In genomic region chr7:82263141-82263540, GRCm38 (mm10) we compare ENCODE assay signal across 8 mouse cellular contexts.
A peak's percentile ranks its signal among the peaks of the same experiment; 100 is the strongest.
DNase-seq lines count a peak whose midpoint lies in the region; ATAC-seq and TF ChIP-seq lines count a peak whose summit lies in the region.

No protein-coding gene starts in this region.

- H3K4me2 ChIP-seq in forebrain, embryonic 13.5 days: no peak overlapping the region
- no peak overlapping the region for H3K4me2 ChIP-seq in forebrain, embryonic 12.5 days
- no peak overlapping the region for H3K4me2 ChIP-seq in embryonic facial prominence, embryonic 11.5 days (ENCODE audit: low read depth, low read length)

- TF ChIP-seq POLR2A in thymus, adult 2 months (IDR thresholded peaks at IDR 0.05; ENCODE audit: control insufficient read depth, extremely low read depth, insufficient read depth, low read length, poor library complexity): no peak

- no peaks in the 10 kb centered on the region for H3K9me3 ChIP-seq in forebrain, embryonic 13.5 days (replicated peaks)
- no peaks in the 10 kb centered on the region for H3K9me3 ChIP-seq in forebrain, embryonic 12.5 days
- H3K9me3 ChIP-seq in embryonic facial prominence, embryonic 11.5 days (replicated peaks; ENCODE audit: control insufficient read depth, low read length): no peaks in the 10 kb centered on the region

- no peaks in the 10 kb centered on the region for H3K27me3 ChIP-seq in forebrain, embryonic 13.5 days
- no peaks in the 10 kb centered on the region for H3K27me3 ChIP-seq in forebrain, embryonic 12.5 days
- H3K27me3 ChIP-seq in embryonic facial prominence, embryonic 11.5 days (ENCODE audit: control insufficient read depth, insufficient read depth, low read length): no peaks in the 10 kb centered on the region
- no peaks in the 10 kb centered on the region for H3K27me3 ChIP-seq in thymus, adult 2 months (ENCODE audit: control insufficient read depth, insufficient read depth, low read length)

- no peaks in the 10 kb centered on the region for H3K36me3 ChIP-seq in forebrain, embryonic 13.5 days (ENCODE audit: poor library complexity, severe bottlenecking)
- no peaks in the 10 kb centered on the region for H3K36me3 ChIP-seq in forebrain, embryonic 12.5 days (replicated peaks)
- no peaks in the 10 kb centered on the region for H3K36me3 ChIP-seq in embryonic facial prominence, embryonic 11.5 days (replicated peaks; ENCODE audit: control insufficient read depth, insufficient read depth, low read depth, low read length)
- H3K36me3 ChIP-seq in thymus, adult 2 months (ENCODE audit: control insufficient read depth, insufficient read depth, low read length): no peaks in the 10 kb centered on the region

- peak; percentile 78; the same call in 1 of the 2 replicates for TF ChIP-seq CTCF in thymus, adult 2 months (IDR thresholded peaks at IDR 0.05; ENCODE audit: borderline replicate concordance, control insufficient read depth, extremely low read depth, insufficient read depth, low read length, poor library complexity)

- no peak overlapping the region for H3K4me3 ChIP-seq in forebrain, embryonic 13.5 days
- no peak overlapping the region for H3K4me3 ChIP-seq in forebrain, embryonic 12.5 days (replicated peaks)
- no peak overlapping the region for H3K4me3 ChIP-seq in embryonic facial prominence, embryonic 11.5 days (ENCODE audit: low read depth, low read length)
- no peak overlapping the region for H3K4me3 ChIP-seq in thymus, adult 2 months (ENCODE audit: control insufficient read depth, insufficient read depth, low read length)

- peak; percentile 63 for DNase-seq in 416B (ENCODE audit: low read depth)
- peak; percentile 68 for DNase-seq in adrenal gland, postnatal 25 days
- DNase-seq in embryonic facial prominence, embryonic 11.5 days (ENCODE audit: low spot score): peak; percentile 74
- peak; percentile 58 to 80 for DNase-seq in kidney, postnatal 25 days
- DNase-seq in lung, postnatal 10 days: peak; percentile 69
- peak; percentile 65 for DNase-seq in thymus, adult 2 months

- 0 out of 2 replicates have a peak, but pooled peaks have one; percentile 24 for ATAC-seq in forebrain, embryonic 13.5 days
- no peak for ATAC-seq in forebrain, embryonic 12.5 days (ENCODE audit: low FRiP score)
- no peak for ATAC-seq in embryonic facial prominence, embryonic 11.5 days (replicated peaks; ENCODE audit: insufficient number of reproducible peaks, low FRiP score, low TSS enrichment, low read depth)

- 17% methylated on average over 8 of the region's 8 CpGs for WGBS in forebrain, embryonic 13.5 days
- 18% methylated on average over 8 of the region's 8 CpGs for WGBS in forebrain, embryonic 12.5 days
- WGBS in embryonic facial prominence, embryonic 11.5 days: 18% methylated on average over 8 of the region's 8 CpGs
- 31% methylated on average over 8 of the region's 8 CpGs for WGBS in thymus, adult 2 months

- no peak overlapping the region for H3K27ac ChIP-seq in forebrain, embryonic 13.5 days
- no peak overlapping the region for H3K27ac ChIP-seq in forebrain, embryonic 12.5 days
- no peak overlapping the region for H3K27ac ChIP-seq in embryonic facial prominence, embryonic 11.5 days (replicated peaks; ENCODE audit: low read depth, low read length)
- no peak overlapping the region for H3K27ac ChIP-seq in thymus, adult 2 months (ENCODE audit: control insufficient read depth, insufficient read depth, low read length)

- H3K4me1 ChIP-seq in forebrain, embryonic 13.5 days: no peaks in the 10 kb centered on the region
- H3K4me1 ChIP-seq in forebrain, embryonic 12.5 days: no peaks in the 10 kb centered on the region; the same call in 1 of the 2 replicates
- H3K4me1 ChIP-seq in embryonic facial prominence, embryonic 11.5 days (ENCODE audit: control insufficient read depth, insufficient read depth, low read length): no peaks in the 10 kb centered on the region
- no peaks in the 10 kb centered on the region for H3K4me1 ChIP-seq in thymus, adult 2 months (replicated peaks; ENCODE audit: control insufficient read depth, insufficient read depth, low read length)

- no peak overlapping the region for H3K9ac ChIP-seq in forebrain, embryonic 13.5 days
- H3K9ac ChIP-seq in forebrain, embryonic 12.5 days: no peak overlapping the region
- H3K9ac ChIP-seq in embryonic facial prominence, embryonic 11.5 days (replicated peaks; ENCODE audit: low read length): no peak overlapping the region
